Mouse (Mus musculus) adrenal gland, postnatal 36 days (tissue): Measurements from ENCODE around the gene Apobec3. TPM values are rescaled to one million over a fixed set of nuclear protein-coding genes. Genes with fewer than 3 reads are reported as not detected.
"Not testable (repeated sequence)": the region's sequence is repeated elsewhere in the genome, so short reads cannot be mapped to it uniquely, and the experiment has no call there.

ENCODE experiments used
- DNase-seq, 2 experiments: peaks; one replicate each; pipeline ENCODE4 v3.0.0; 2021; ENCODE audit warnings: mixed read lengths in 1 of 2
- total RNA-seq, 2 experiments: library from RNA; stranded (reverse); gene quantifications; 2 replicates each; pipeline ENCODE4 v1.2.3; 2021

Apobec3 gene
- total RNA-seq, 2 experiments from 2014 or later: 14.5 to 15.7 TPM

GRCm38 (mm10) chr15:79928316-79928715 is 36.9 kb downstream of the Apobec3 start:
- no peak for DNase-seq

GRCm38 (mm10) chr15:79928736-79929135 is 37.3 kb downstream of the Apobec3 start:
- DNase-seq: no peak

GRCm38 (mm10) chr15:79929734-79930133 is 38.3 kb downstream of the Apobec3 start:
- no peak for DNase-seq

- DNase-seq: peak in 1 of 2 experiments; percentile 22
Measured at GRCm38 (mm10) chr15:79931496-79932141, 40.2 kb downstream of the Apobec3 start.

- DNase-seq: peak; percentile 95 to 97
Measured at GRCm38 (mm10) chr15:79932323-79932987, 41.0 kb downstream of the Apobec3 start.

GRCm38 (mm10) chr15:79933052-79933669 is 41.7 kb downstream of the Apobec3 start:
- no peak for DNase-seq

GRCm38 (mm10) chr15:79933670-79934514 is 42.4 kb downstream of the Apobec3 start:
- no peak for DNase-seq

GRCm38 (mm10) chr15:79934776-79935175 is 43.3 kb downstream of the Apobec3 start:
- no peak for DNase-seq

GRCm38 (mm10) chr15:79935654-79936373 is 44.4 kb downstream of the Apobec3 start:
- DNase-seq: no peak

GRCm38 (mm10) chr15:79936374-79936751 is 44.9 kb downstream of the Apobec3 start:
- DNase-seq: no peak

- DNase-seq: no peak
Measured at GRCm38 (mm10) chr15:79939020-79939419, 47.6 kb downstream of the Apobec3 start.

GRCm38 (mm10) chr15:79939501-79939900 is 48.0 kb downstream of the Apobec3 start:
- DNase-seq: not testable (repeated sequence)

- no peak for DNase-seq
Measured at GRCm38 (mm10) chr15:79939913-79940312, 48.5 kb downstream of the Apobec3 start.

- peak; percentile 51 to 62 for DNase-seq
Measured at GRCm38 (mm10) chr15:79940932-79941331, 49.5 kb downstream of the Apobec3 start.

- DNase-seq: no peak
Measured at GRCm38 (mm10) chr15:79942541-79942940, 51.1 kb downstream of the Apobec3 start.

GRCm38 (mm10) chr15:79943584-79943983 is 52.1 kb downstream of the Apobec3 start:
- no peak for DNase-seq

- DNase-seq: no peak
Measured at GRCm38 (mm10) chr15:79944948-79945347, 53.5 kb downstream of the Apobec3 start.

- DNase-seq: peak; percentile 93
Measured at GRCm38 (mm10) chr15:79946022-79946421, 54.6 kb downstream of the Apobec3 start.

- DNase-seq: peak in 1 of 2 experiments; percentile 52
Measured at GRCm38 (mm10) chr15:79946790-79947189, 55.3 kb downstream of the Apobec3 start.

- DNase-seq: no peak
Measured at GRCm38 (mm10) chr15:79947681-79948080, 56.2 kb downstream of the Apobec3 start.

GRCm38 (mm10) chr15:79950250-79951025 is 59.0 kb downstream of the Apobec3 start:
- peak; percentile 62 to 82 for DNase-seq
